Mouse (Mus musculus) limb, embryonic 11.5 days (tissue): Measurements from ENCODE around the gene Usp28. TPM values are rescaled to one million over a fixed set of nuclear protein-coding genes. Genes with fewer than 3 reads are reported as not detected.

Source experiments
- polyA plus RNA-seq: library from polyadenylated mRNA; unstranded; fragments of >200 nt; fragmentation: Nextera tagmentation; extraction: Ambion mirVana; gene quantifications from 2 replicates; pipeline ENCODE4 v1.2.1, GENCODE M21; 2014

Gene Usp28
- polyA plus RNA-seq, 1 experiment from 2014 or later: 41.6 TPM

Other genes with a start within 250 kb of the Usp28 start
- 5.9 and 7.5 TPM in 2 replicates for gene Zbtb16, start 149.2 kb upstream of the Usp28 start, polyA plus RNA-seq
- 0.19 and 0.40 TPM in 2 replicates for gene Htr3a, start 74.3 kb upstream of the Usp28 start, polyA plus RNA-seq
- 0.07 TPM in 1 of 2 replicates, not detected in the other for gene Htr3b, start 20.4 kb upstream of the Usp28 start, polyA plus RNA-seq
- gene Zw10, start 70.2 kb downstream of the Usp28 start, polyA plus RNA-seq: 60.2 and 60.4 TPM in 2 replicates
- 0.11 TPM in 1 of 2 replicates, not detected in the other for gene Tmprss5, start 95.9 kb downstream of the Usp28 start, polyA plus RNA-seq